Mouse (Mus musculus) forebrain, embryonic 11.5 days (tissue): ENCODE results near the gene Clstn2. TPM values are rescaled to one million over a fixed set of nuclear protein-coding genes. Genes with fewer than 3 reads are reported as not detected.

ENCODE experiments used
- ATAC-seq: fragments of 200-750 bp; cut with Nextera tagmentation; replicated peaks from 2 replicates; pipeline ENCODE4 v1.8.0; 2017; ENCODE audit warnings: moderate TSS enrichment; ENCODE audit not compliant: low FRiP score
- DNase-seq: peaks from one replicate; pipeline ENCODE4 v3.0.0-alpha.2; 2017; ENCODE audit warnings: low spot score
- H3K27ac ChIP-seq: fragments of 300-500 bp; sonication (generic); 2 replicates; pipeline ENCODE4 v1.5.1; 2014; ENCODE audit warnings: low read depth, low read length
- H3K27me3 ChIP-seq: fragments of 300-500 bp; sonication (generic); 2 replicates; pipeline ENCODE4 v1.6.1; 2014; ENCODE audit warnings: mild to moderate bottlenecking, low read length, mixed read lengths; ENCODE audit not compliant: control insufficient read depth, insufficient read depth
- H3K36me3 ChIP-seq: fragments of 300-500 bp; sonication (generic); 2 replicates; pipeline ENCODE4 v1.6.1; 2014; ENCODE audit warnings: mild to moderate bottlenecking, low read length, moderate library complexity, mixed read lengths; ENCODE audit not compliant: control insufficient read depth, insufficient read depth
- H3K4me1 ChIP-seq: fragments of 300-500 bp; sonication (generic); replicated peaks from 2 replicates; pipeline ENCODE4 v1.6.1; 2014; ENCODE audit warnings: low read length, mixed read lengths; ENCODE audit not compliant: control insufficient read depth, insufficient read depth
- H3K4me2 ChIP-seq: fragments of 300-500 bp; sonication (generic); 2 replicates; pipeline ENCODE4 v1.6.1; 2014; ENCODE audit warnings: low read depth, mild to moderate bottlenecking, low read length, moderate library complexity, mixed read lengths; ENCODE audit not compliant: severe bottlenecking
- H3K4me3 ChIP-seq: fragments of 300-500 bp; sonication (generic); 2 replicates; pipeline ENCODE4 v1.5.1; 2014; ENCODE audit warnings: low read depth, low read length
- H3K9ac ChIP-seq: fragments of 300-500 bp; sonication (generic); 2 replicates; pipeline ENCODE4 v1.6.1; 2014; ENCODE audit warnings: low read length
- H3K9me3 ChIP-seq: fragments of 300-500 bp; sonication (generic); 2 replicates; pipeline ENCODE4 v1.6.1; 2016; ENCODE audit warnings: low read length, mixed read lengths; ENCODE audit not compliant: control insufficient read depth
- WGBS: fragments of 180-500 bp; shearing (Covaris S2); extraction: QIAGEN DNeasy Blood & Tissue Kit; methylation state at CpG from one replicate; pipeline ENCODE4 v1.1.7; 2014; 5-methylcytosine and 5-hydroxymethylcytosine counted together
- polyA plus RNA-seq: library from polyadenylated mRNA; unstranded; fragments of >200 nt; fragmentation: Nextera tagmentation; extraction: Ambion mirVana; gene quantifications from 2 replicates; pipeline ENCODE4 v1.2.1, GENCODE M21; 2014

Gene Clstn2
- polyA plus RNA-seq, 1 experiment from 2014 or later, result 1.8 TPM

DNA sequence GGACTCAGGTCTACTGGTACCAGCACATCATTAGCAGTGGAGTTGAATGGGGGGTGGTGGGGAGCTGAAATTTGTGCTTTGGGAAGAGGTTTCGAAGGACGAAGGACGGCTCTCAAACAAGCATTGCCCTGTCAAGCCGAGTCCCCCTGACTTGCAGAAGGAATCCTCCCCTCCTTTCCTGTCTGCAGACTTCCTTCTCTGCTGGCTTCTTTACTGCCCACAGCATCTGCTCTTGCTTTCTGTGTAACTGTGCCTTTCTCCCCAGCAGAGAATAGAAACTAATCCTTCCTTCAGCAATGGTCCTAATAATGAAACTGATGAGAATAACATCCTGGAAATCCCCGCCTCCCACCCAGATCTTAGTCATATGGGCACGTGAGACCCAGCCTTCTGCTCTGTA is 572.5 kb downstream of the Clstn2 start:
- Histone ChIP-seq H3K4me1 (no peaks in the 10 kb centered on the region), H3K36me3 (no peaks in the 10 kb centered on the region), H3K9ac (no peak overlapping the region), H3K9me3 (no peaks in the 10 kb centered on the region), H3K4me2 (no peak overlapping the region), H3K27ac (no peak overlapping the region), H3K27me3 (no peaks in the 10 kb centered on the region), H3K4me3 (no peak overlapping the region)
- WGBS, result 71% methylated on average over 6 of the region's 6 CpGs
- no peak for DNase-seq
- no peak for ATAC-seq

- Histone ChIP-seq H3K27me3 (no peaks in the 10 kb centered on the region), H3K4me1 (no peaks in the 10 kb centered on the region), H3K4me2 (no peak overlapping the region), H3K9ac (no peak overlapping the region), H3K9me3 (no peaks in the 10 kb centered on the region), H3K4me3 (no peak overlapping the region), H3K27ac (no peak overlapping the region), H3K36me3 (no peaks in the 10 kb centered on the region)
- 73% methylated on average over 4 of the region's 4 CpGs for WGBS
- ATAC-seq (no peak), DNase-seq (no peak)
Measured at GRCm38 (mm10) chr9:97459745-97460144, 573.2 kb downstream of the Clstn2 start.

GRCm38 (mm10) chr9:97449316-97450050 is 583.5 kb downstream of the Clstn2 start:
- no peak overlapping the region for H3K27ac ChIP-seq
- WGBS, result 88% methylated on average over 13 of the region's 13 CpGs
- no peaks in the 10 kb centered on the region for H3K4me1 ChIP-seq
- H3K36me3 ChIP-seq, result no peaks in the 10 kb centered on the region
- H3K27me3 ChIP-seq, result no peaks in the 10 kb centered on the region
- H3K9ac ChIP-seq, result no peak overlapping the region
- ATAC-seq (no peak), DNase-seq (no peak)
- no peak overlapping the region for H3K4me3 ChIP-seq
- H3K9me3 ChIP-seq, result no peaks in the 10 kb centered on the region
- no peak overlapping the region for H3K4me2 ChIP-seq

- H3K9me3 ChIP-seq, result no peaks in the 10 kb centered on the region
- no peak overlapping the region for H3K4me2 ChIP-seq
- 87% methylated on average over 7 of the region's 7 CpGs for WGBS
- DNase-seq, result no peak
- H3K4me3 ChIP-seq, result no peak overlapping the region
- H3K9ac ChIP-seq, result no peak overlapping the region
- no peak overlapping the region for H3K27ac ChIP-seq
- H3K27me3 ChIP-seq, result no peaks in the 10 kb centered on the region
- no peak for ATAC-seq
- H3K36me3 ChIP-seq, result no peaks in the 10 kb centered on the region
- no peaks in the 10 kb centered on the region for H3K4me1 ChIP-seq
Measured at GRCm38 (mm10) chr9:97439872-97440636, 592.9 kb downstream of the Clstn2 start.

DNA sequence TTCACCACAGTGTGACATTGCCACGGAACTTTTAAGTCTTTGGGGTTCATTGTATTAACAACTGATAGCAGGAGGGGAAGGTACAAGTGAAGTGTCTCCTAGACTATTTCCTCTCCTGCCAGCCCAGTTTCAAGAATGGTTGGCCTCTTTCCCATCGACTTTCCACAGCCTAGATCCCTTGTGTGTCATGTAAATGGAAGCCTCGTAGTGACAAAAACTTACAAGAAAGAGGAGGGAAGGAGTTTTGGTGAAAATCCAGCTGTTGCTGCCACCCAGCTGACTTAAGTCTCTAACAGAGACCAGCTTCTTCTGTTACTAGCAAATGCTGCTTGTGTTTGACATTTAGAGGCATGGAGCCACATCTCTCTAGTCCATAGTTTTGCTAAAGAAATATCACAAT is 598.3 kb downstream of the Clstn2 start:
- Histone ChIP-seq H3K36me3 (no peaks in the 10 kb centered on the region), H3K9ac (no peak overlapping the region), H3K4me1 (no peaks in the 10 kb centered on the region), H3K4me2 (no peak overlapping the region), H3K4me3 (no peak overlapping the region), H3K27ac (no peak overlapping the region), H3K9me3 (no peaks in the 10 kb centered on the region; the same call in 1 of the 2 replicates), H3K27me3 (no peaks in the 10 kb centered on the region)
- no peak for DNase-seq
- ATAC-seq, result no peak
- WGBS, result 74% methylated on average over 3 of the region's 3 CpGs

GRCm38 (mm10) chr9:97429885-97430449 is 603.0 kb downstream of the Clstn2 start:
- Histone ChIP-seq H3K27ac (no peak overlapping the region), H3K36me3 (no peaks in the 10 kb centered on the region), H3K4me2 (no peak overlapping the region), H3K27me3 (no peaks in the 10 kb centered on the region), H3K4me1 (no peaks in the 10 kb centered on the region), H3K4me3 (no peak overlapping the region), H3K9me3 (no peaks in the 10 kb centered on the region; the same call in 1 of the 2 replicates), H3K9ac (no peak overlapping the region)
- ATAC-seq, result no peak
- 84% methylated on average over 1 of the region's 1 CpGs for WGBS
- DNase-seq, result no peak

DNA sequence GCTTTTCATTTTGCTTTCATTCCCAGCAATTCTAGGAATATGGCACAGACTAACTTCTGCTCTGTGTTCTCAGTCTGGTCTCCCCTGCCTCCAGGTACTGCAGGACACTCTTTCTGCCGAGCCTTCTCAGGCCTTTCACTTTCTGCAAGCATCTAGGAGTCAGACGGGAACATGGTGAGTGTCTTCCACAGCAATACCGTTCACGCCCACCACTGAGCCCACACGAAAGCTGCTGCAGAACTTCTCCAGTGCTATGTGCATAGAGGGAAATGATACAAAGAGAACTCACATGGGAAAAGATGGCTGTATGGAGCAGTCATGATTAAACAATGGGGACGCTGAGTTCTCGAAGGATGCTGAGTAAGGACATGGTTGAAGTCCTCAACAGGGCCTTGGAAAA is 604.9 kb downstream of the Clstn2 start:
- Histone ChIP-seq H3K36me3 (no peaks in the 10 kb centered on the region), H3K4me2 (no peak overlapping the region), H3K27me3 (no peaks in the 10 kb centered on the region), H3K9me3 (no peaks in the 10 kb centered on the region; the same call in 1 of the 2 replicates), H3K9ac (no peak overlapping the region), H3K27ac (no peak overlapping the region), H3K4me1 (no peaks in the 10 kb centered on the region), H3K4me3 (no peak overlapping the region)
- 87% methylated on average over 7 of the region's 7 CpGs for WGBS
- ATAC-seq (no peak), DNase-seq (no peak)

GRCm38 (mm10) chr9:97420896-97421295 is 612.1 kb downstream of the Clstn2 start:
- H3K4me1 ChIP-seq, result no peaks in the 10 kb centered on the region
- no peak overlapping the region for H3K9ac ChIP-seq
- ATAC-seq (no peak), DNase-seq (no peak)
- no peaks in the 10 kb centered on the region for H3K9me3 ChIP-seq
- no peaks in the 10 kb centered on the region for H3K36me3 ChIP-seq
- H3K4me2 ChIP-seq, result no peak overlapping the region
- 80% methylated on average over 5 of the region's 5 CpGs for WGBS
- H3K4me3 ChIP-seq, result no peak overlapping the region
- no peak overlapping the region for H3K27ac ChIP-seq
- H3K27me3 ChIP-seq, result no peaks in the 10 kb centered on the region
